Comparison of ENCODE assay signal across 15 mouse cellular contexts in genomic region chr1:154416384-154417155, GRCm38 (mm10).
DNase-seq lines count a peak whose midpoint lies in the region; ATAC-seq lines count a peak whose summit lies in the region.
"Had no signal": no experiment of that assay in that cellular context is flagged by ENCODE, and none has a peak within 500 bp of the region (broad histone marks: within the 10 kb centered on the region; RNA-seq: fewer than 3 reads in every experiment).

No protein-coding gene starts in this region.

- no peak overlapping the region for H3K4me3 ChIP-seq in kidney, embryonic 15.5 days (replicated peaks)
- H3K4me3 ChIP-seq in embryonic facial prominence, embryonic 13.5 days, result no peak overlapping the region
- no peak overlapping the region for H3K4me3 ChIP-seq in liver, embryonic 12.5 days
- H3K4me3 ChIP-seq: hindbrain, embryonic 15.5 days; myocyte had no signal

- H3K4me1 ChIP-seq in kidney, embryonic 15.5 days, result peaks cover 11% of the 10 kb centered on the region
- H3K4me1 ChIP-seq in embryonic facial prominence, embryonic 13.5 days, result peaks cover 5% of the 10 kb centered on the region
- H3K4me1 ChIP-seq in liver, embryonic 12.5 days, result no peaks in the 10 kb centered on the region

- H3K9ac ChIP-seq in kidney, embryonic 15.5 days, result no peak overlapping the region
- H3K9ac ChIP-seq in embryonic facial prominence, embryonic 13.5 days, result 0 out of 2 replicates have a peak overlapping the region, but pooled peaks have one; percentile 3
- H3K9ac ChIP-seq in liver, embryonic 12.5 days, result no peak overlapping the region
- H3K9ac ChIP-seq: hindbrain, embryonic 15.5 days; liver, embryonic 14.5 days had no signal

- H3K4me2 ChIP-seq in kidney, embryonic 15.5 days, result peak overlapping the region; percentile 20
- no peak overlapping the region for H3K4me2 ChIP-seq in embryonic facial prominence, embryonic 13.5 days
- no peak overlapping the region for H3K4me2 ChIP-seq in liver, embryonic 12.5 days
- H3K4me2 ChIP-seq: hindbrain, embryonic 15.5 days had no signal

- H3K27ac ChIP-seq in kidney, embryonic 15.5 days, result no peak overlapping the region
- no peak overlapping the region for H3K27ac ChIP-seq in embryonic facial prominence, embryonic 13.5 days
- H3K27ac ChIP-seq in liver, embryonic 12.5 days, result no peak overlapping the region
- H3K27ac ChIP-seq: hindbrain, embryonic 15.5 days; liver, embryonic 14.5 days had no signal

- ATAC-seq in kidney, embryonic 15.5 days (replicated peaks; ENCODE audit: low FRiP score), result peak; percentile 91
- no peak for ATAC-seq in embryonic facial prominence, embryonic 13.5 days (ENCODE audit: insufficient number of reproducible peaks, insufficient read depth, low FRiP score, low TSS enrichment, low read depth)
- no peak for ATAC-seq in liver, embryonic 12.5 days
- ATAC-seq: activated CD4-positive, CD25-positive, alpha-beta regulatory T cell, adult 4 months had no signal

- DNase-seq in kidney, adult 11 months, result no peak
- DNase-seq in ES-CJ7 (ENCODE audit: low read depth, low spot score) (peak; percentile 4), ZHBTc4 (ENCODE audit: low read depth, low spot score) (peak; percentile 5)
- DNase-seq in ovary, postnatal 10 days (ENCODE audit: low spot score), result no peak
- DNase-seq: adrenal gland, postnatal 25 days; cerebellum, adult 8-10 months; right cerebral cortex, postnatal 4 days; thymus, adult 2 months had no signal

- no peaks in the 10 kb centered on the region for H3K9me3 ChIP-seq in kidney, embryonic 15.5 days (replicated peaks)
- no peaks in the 10 kb centered on the region for H3K9me3 ChIP-seq in embryonic facial prominence, embryonic 13.5 days
- no peaks in the 10 kb centered on the region for H3K9me3 ChIP-seq in liver, embryonic 12.5 days (replicated peaks)
- H3K9me3 ChIP-seq: hindbrain, embryonic 15.5 days had no signal

- WGBS in kidney, embryonic 15.5 days, result 31% methylated on average over 20 of the region's 20 CpGs
- WGBS in embryonic facial prominence, embryonic 13.5 days, result 50% methylated on average over 20 of the region's 20 CpGs
- WGBS in liver, embryonic 12.5 days (ENCODE audit: insufficient replicate concordance), result 62% methylated on average over 20 of the region's 20 CpGs

- H3K27me3 ChIP-seq in kidney, embryonic 15.5 days, result no peaks in the 10 kb centered on the region
- no peaks in the 10 kb centered on the region for H3K27me3 ChIP-seq in embryonic facial prominence, embryonic 13.5 days
- H3K27me3 ChIP-seq in liver, embryonic 12.5 days (replicated peaks), result no peaks in the 10 kb centered on the region
- H3K27me3 ChIP-seq: hindbrain, embryonic 15.5 days had no signal

- H3K36me3 ChIP-seq in kidney, embryonic 15.5 days, result no peaks in the 10 kb centered on the region
- H3K36me3 ChIP-seq in embryonic facial prominence, embryonic 13.5 days, result no peaks in the 10 kb centered on the region
- H3K36me3 ChIP-seq in liver, embryonic 12.5 days, result no peaks in the 10 kb centered on the region

Comparison
In these comparisons a context has a peak if more than half of its experiments do, and no peak if none do; other contexts are left out.
1. DNase-seq: peak in ES-CJ7 (single experiment) and ZHBTc4 (single experiment); none in kidney, adult 11 months (single experiment) and ovary, postnatal 10 days (single experiment).